ENCODE assay signal across 27 mouse cellular contexts in the genomic region with DNA sequence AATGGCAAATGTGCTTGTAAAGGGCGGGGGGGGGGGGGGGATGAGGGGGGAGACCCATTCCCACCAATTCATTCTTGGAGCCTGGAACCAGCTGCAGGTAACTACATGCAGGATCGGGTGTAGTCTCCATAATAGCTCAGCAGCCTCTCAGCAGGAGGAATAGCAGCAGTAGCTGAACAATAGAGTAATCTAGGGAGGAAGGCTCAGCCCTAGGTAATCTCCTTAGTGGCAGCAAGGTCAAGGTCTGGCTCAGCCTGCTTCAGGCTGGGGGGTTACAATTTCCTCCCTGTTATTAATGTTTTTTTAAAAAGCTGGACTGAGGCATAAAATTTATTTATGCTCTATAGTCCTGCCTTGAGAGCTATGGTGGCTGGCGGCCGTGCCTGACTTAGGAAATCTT.
"Had no signal": no experiment of that assay in that cellular context is flagged by ENCODE, and none has a peak within 500 bp of the region (broad histone marks: within the 10 kb centered on the region; RNA-seq: fewer than 3 reads in every experiment).

No protein-coding gene starts in this region.

- H3K36me3 ChIP-seq: heart, embryonic 13.5 days; heart, embryonic 15.5 days; hindbrain, embryonic 13.5 days; hindbrain, embryonic 15.5 days; kidney, embryonic 15.5 days; limb, embryonic 13.5 days; limb, embryonic 15.5 days; liver, embryonic 12.5 days had no signal

- H3K4me3 ChIP-seq: heart, adult 2 months; heart, embryonic 13.5 days; heart, embryonic 15.5 days; hindbrain, embryonic 13.5 days; hindbrain, embryonic 15.5 days; kidney, embryonic 15.5 days; limb, embryonic 13.5 days; limb, embryonic 15.5 days; liver, embryonic 12.5 days had no signal

- H3K27ac ChIP-seq: heart, adult 2 months; heart, embryonic 13.5 days; heart, embryonic 15.5 days; hindbrain, embryonic 13.5 days; hindbrain, embryonic 15.5 days; hindbrain, postnatal 0 days; kidney, embryonic 15.5 days; kidney, postnatal 0 days; limb, embryonic 13.5 days; limb, embryonic 15.5 days; liver, embryonic 12.5 days; liver, embryonic 14.5 days had no signal

- DNase-seq: gastrocnemius, postnatal 14 days; gastrocnemius, postnatal 36 days; heart, adult 11 months; heart, adult 2 months; heart, postnatal 14 days; heart, postnatal 36 days; kidney, adult 11 months; kidney, adult 2 months; kidney, adult 9 months; kidney, postnatal 14 days; kidney, postnatal 36 days; layer of hippocampus, adult 9-11 months; layer of hippocampus, postnatal 36 days; left cerebral cortex, postnatal 4 days had no signal

- H3K4me2 ChIP-seq: heart, embryonic 11.5 days; heart, embryonic 13.5 days; heart, embryonic 15.5 days; hindbrain, embryonic 13.5 days; hindbrain, embryonic 15.5 days; kidney, embryonic 15.5 days; limb, embryonic 13.5 days; limb, embryonic 15.5 days; liver, embryonic 12.5 days had no signal

- H3K27me3 ChIP-seq: heart, embryonic 13.5 days; heart, embryonic 15.5 days; hindbrain, embryonic 13.5 days; hindbrain, embryonic 15.5 days; kidney, embryonic 15.5 days; limb, embryonic 13.5 days; limb, embryonic 15.5 days; liver, embryonic 12.5 days had no signal

- H3K4me1 ChIP-seq: heart, embryonic 13.5 days; heart, embryonic 15.5 days; hindbrain, embryonic 13.5 days; hindbrain, embryonic 15.5 days; kidney, embryonic 15.5 days; limb, embryonic 13.5 days; limb, embryonic 15.5 days; liver, embryonic 12.5 days had no signal

- H3K9me3 ChIP-seq: heart, embryonic 15.5 days; limb, embryonic 15.5 days; liver, embryonic 12.5 days had no signal

- ATAC-seq: hindbrain, postnatal 0 days; intestine, embryonic 16.5 days; liver, embryonic 12.5 days had no signal

- H3K9ac ChIP-seq: heart, embryonic 13.5 days; heart, embryonic 15.5 days; hindbrain, embryonic 13.5 days; hindbrain, embryonic 15.5 days; kidney, embryonic 15.5 days; limb, embryonic 13.5 days; limb, embryonic 15.5 days; liver, embryonic 12.5 days; liver, embryonic 14.5 days had no signal
